Mouse (Mus musculus): Measurements from ENCODE around the gene Nisch.

The Nisch gene

GRCm38 (mm10) chr14:31216846-31217245 is at the start of gene Nisch:
Nisch (minus strand) TSS chr14:31216946.
- DNase-seq (ENCODE audit: low spot score in 2 of 2), result no peak

DNA sequence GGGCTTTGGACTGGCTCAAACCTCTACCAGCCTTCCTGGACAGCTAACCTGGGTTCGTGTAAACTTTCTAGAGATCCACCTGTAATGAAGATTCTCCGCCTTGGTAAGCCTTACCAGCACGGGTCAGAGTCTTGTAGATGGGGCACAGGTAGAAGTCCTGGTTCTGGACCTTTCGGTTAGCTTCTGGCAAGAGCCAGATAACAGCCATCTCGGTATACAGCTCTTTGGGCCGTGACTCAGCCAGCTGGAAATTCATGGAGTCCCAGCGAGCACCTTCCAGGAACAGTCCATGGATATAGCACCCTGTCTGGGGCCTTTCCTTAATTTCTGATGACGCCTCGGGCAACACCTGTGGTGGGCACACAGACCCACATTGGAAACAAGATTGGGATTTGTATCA is 44.2 kb upstream of the Nisch start:
- no peak for DNase-seq (ENCODE audit: low spot score in 2 of 2)

DNA sequence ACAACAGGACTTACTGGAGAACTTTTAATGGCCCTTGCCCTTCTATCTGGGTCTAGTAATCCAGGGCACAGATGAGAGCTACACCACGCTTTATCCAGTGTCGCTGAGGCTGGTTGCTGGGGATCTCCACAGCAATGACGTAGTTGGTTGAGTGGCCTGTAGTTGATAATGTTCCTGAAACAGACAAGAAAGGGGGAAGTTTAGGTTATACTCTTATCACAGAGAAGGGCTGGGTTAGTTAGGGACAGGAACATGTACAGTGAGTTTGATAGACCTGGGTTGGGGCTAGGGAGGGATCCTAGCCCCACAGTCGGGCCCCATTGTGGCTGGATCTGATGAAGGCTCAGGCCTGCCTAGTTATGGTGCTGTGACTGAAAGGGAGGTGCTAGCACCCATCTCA is 43.6 kb upstream of the Nisch start:
- DNase-seq (ENCODE audit: low spot score in 2 of 2), result no peak

DNA sequence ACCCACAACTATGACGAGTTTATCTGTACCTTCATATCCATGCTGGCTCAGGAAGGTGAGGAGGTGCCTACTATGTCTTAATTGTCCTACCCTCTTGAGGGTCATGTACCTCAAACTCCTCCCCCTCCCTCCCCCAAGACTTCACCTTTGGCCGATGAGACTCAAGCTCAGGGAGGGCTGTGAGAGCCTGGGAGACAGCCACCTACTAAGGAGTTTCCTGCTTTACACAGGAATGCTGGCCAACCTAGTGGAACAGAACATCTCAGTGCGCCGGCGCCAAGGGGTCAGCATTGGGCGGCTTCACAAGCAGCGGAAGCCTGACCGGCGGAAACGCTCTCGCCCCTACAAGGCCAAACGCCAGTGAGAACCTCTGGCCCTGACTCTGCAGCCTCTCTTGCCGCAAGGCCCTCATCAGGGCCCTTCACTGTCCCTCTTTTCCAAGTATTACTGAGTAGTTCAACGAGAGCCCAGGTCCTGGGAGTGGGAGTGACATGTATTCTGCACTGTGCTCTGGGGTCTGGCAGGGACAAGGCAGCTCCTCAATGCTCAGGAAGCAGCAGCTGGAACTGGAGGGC is 41.8 kb upstream of the Nisch start:
- no peak for DNase-seq (ENCODE audit: low spot score in 2 of 2)

DNA sequence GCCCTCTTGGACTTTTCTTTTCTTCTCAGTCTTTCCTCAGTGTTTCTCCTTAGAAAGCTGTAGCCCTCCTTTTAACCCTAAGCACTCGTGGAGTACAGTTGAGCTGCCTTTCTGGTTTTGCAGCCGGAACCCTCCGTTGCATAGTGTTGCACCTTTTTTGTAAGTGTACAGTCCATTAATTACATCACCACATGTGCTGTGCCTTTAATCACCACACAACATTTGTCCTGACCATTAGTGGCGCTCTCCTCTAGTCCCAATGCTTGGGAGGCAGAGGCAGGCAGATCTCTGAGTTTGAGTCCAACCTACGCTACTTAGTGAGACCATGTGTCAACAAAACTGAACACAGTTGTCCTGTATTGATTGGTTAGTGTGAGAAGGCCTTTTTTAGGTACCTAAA is 35.3 kb upstream of the Nisch start:
- no peak for DNase-seq (ENCODE audit: low spot score in 2 of 2)

GRCm38 (mm10) chr14:31251626-31252025 is 34.9 kb upstream of the Nisch start:
- no peak for DNase-seq (ENCODE audit: low spot score in 2 of 2)

DNA sequence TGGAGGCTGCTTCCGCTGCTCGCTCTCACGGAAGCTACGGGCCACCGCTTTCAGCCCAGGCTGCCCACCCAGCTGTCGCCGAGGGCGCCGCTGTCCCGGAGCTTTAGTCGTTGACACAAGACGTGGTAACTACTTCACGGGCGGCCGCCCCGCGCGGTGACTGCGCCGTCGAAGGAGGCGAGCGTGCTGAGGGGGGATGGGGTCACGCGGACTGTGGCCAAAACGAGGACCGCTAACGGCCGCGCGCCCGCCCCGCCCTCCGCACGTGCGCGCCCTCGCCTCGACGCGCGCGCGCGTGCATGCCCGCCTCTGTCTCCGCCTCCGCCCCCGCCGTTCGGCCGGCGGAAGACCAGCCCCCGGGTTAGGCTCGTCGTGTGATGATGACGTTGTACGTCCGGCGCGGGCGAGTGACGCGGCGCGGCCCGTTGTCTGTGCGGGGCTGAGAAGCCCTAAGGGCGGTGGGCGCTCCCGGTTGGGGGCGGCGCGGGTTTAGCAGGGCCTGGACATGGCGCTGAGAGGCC is 34.4 kb upstream of the Nisch start, which contains the start of the genes Phf7 and Bap1:
Gene Phf7 (minus strand): TSS at position 234 of the 521 bp plus-strand sequence.
Gene Bap1 (plus strand): TSS at position 367 of the 521 bp plus-strand sequence.
- peak; percentile 92 to 96 for DNase-seq (ENCODE audit: low spot score in 2 of 2)

- DNase-seq (ENCODE audit: low spot score in 2 of 2), result no peak
Measured at GRCm38 (mm10) chr14:31250222-31251083, 33.7 kb upstream of the Nisch start.

- DNase-seq (ENCODE audit: low spot score in 2 of 2), result no peak
Measured at GRCm38 (mm10) chr14:31248396-31248795, 31.6 kb upstream of the Nisch start.

- DNase-seq (ENCODE audit: low spot score in 2 of 2), result no peak
Measured at GRCm38 (mm10) chr14:31245946-31246345, 29.2 kb upstream of the Nisch start.

- no peak for DNase-seq (ENCODE audit: low spot score in 2 of 2)
Measured at GRCm38 (mm10) chr14:31244777-31245176, 28.0 kb upstream of the Nisch start.

DNA sequence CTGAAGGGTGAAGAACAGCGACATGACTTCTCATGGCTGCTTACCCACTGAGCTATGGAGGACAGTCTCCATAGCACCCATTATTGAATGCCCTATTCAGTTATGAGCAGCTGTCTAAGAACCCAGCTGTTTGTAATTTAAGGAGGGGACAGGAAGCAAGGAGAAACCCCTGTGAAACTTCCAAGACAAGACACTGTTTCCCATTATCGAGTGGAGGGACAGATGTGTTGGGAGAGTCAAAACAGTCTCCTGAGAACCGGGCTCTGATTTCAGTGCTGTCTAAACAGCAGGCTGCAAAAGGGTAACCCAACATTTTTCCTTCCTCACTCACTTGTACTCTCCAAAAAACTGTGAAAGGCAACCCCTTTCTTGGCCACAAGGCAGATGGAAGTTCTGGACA is 23.8 kb upstream of the Nisch start:
- no peak for DNase-seq (ENCODE audit: low spot score in 2 of 2)

DNA sequence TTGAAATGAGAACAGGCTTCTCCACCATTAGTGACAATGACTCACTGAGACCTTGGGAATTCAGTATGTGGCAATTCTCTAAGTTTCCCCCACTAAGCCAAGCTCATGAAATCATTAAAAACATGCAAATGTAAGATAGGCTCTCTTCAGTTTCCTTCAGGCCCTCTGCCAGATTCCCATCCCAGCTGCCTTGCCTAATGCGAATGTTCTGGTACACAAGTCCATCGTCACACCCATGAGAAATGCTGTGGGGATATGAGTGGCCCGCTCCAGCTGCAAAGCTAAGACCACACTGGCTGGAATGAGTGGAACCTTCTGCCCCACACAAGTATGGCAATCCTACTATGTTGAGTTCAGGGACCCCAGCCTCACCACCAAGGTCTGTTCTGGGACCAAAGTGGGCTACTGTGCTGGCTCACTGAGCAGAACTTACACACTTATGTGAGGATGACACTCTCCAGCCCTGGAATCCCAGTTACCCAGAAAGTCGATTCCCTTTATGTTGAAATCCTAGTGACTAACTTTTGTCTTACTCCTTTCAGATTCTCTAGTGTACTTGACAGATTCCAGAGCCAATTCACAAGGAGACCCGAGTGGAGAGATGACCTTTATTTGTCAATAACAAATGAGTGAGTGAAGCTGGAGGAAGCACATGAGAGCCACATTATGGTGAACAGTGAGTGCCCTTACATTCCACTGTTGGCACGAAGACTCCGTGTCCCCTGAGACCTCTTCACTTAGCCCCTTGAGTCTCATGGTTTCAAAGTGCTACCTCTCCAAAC is 20.5 kb upstream of the Nisch start:
- no peak for DNase-seq (ENCODE audit: low spot score in 2 of 2)

- peak; percentile 43 to 67 for DNase-seq (ENCODE audit: low spot score in 2 of 2)
Measured at GRCm38 (mm10) chr14:31233996-31234591, 17.3 kb upstream of the Nisch start.

- no peak for DNase-seq (ENCODE audit: low spot score in 2 of 2)
Measured at GRCm38 (mm10) chr14:31233070-31233995, 16.6 kb upstream of the Nisch start.

- no peak for DNase-seq (ENCODE audit: low spot score in 2 of 2)
Measured at GRCm38 (mm10) chr14:31232404-31233069, 15.8 kb upstream of the Nisch start.

DNA sequence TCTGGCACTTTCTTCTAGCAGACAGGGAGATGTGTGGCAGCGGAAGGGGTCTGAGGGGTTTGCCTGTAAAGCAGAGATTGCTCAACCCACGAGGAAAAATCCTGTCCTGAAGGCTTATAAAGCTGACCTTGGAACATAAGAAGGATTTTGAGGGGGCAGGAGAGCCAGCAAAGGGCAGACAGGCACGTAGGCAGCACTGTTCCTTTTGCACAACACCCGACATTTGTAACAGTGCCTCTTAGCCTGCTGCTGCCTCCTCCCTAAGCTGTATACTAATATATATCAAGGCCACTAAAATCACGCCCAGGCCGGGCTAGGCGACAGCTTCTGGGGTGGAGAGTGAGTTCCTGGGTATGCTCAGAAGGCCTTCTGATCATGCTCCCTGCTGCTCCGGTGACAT is 13.7 kb upstream of the Nisch start:
- DNase-seq (ENCODE audit: low spot score in 2 of 2), result no peak

DNA sequence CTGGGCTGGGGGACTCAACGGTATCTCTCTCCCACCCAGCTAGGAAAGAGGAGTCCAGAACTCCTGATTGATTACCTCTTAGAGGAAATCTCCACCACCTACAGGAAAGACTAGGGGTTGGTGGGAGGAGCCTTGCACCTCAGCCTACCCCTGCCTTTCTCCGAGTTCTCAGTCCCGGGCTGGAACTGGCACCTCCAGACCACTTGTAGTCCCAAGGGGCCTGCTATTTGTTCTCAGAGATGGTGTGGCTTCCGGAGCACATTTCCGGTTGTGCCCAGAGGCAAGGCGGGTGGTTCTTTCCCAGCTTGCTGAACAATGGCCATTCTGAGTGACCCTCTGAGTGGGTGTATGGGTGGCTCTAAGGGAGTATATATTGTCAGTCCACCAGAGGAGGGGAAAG is 11.5 kb upstream of the Nisch start:
- DNase-seq (ENCODE audit: low spot score in 2 of 2), result peak; percentile 72 to 78

DNA sequence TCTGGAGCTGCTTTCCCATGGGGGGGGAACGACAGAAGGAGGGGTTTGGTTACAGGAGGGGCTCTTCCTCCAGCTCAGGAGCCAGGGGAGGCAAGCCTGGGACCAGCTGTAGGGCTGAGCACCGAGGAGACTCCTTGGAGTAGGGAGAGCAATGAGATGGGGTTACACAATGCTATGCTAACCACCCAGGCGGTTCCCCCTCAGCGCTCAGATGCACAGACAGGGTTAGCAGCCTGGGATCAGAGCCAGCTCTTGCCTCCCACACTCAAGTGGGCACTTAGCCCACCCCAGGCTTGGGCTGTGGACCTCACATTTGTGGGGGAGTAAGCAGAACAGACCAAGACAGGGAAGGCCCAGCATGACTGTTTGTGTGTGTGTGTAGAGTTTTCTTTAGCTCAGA is 10.2 kb upstream of the Nisch start:
- no peak for DNase-seq (ENCODE audit: low spot score in 2 of 2)

DNA sequence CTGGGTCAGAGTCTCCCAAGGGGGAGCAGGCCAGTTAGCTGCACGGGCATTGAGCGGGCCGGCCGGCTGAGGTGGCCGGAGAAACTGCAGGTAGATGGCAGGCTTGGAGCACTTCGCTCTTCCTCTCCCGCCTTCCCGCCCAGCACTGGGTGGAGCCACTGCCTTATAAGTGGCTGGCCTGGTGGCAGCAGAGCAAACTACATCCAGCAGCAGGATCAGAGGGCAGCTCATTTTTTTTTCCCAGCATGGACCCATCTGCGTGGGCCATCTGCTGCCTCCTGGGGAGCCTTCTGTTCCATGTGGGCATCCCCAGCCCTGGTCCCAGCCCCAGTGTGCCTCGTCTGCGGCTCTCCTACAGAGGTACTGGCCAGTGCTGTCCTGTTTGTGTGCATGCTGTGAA is 920 bp upstream of the Nisch start, which contains the start of gene Sema3g:
Gene Sema3g (plus strand): TSS at position 195 of the 400 bp plus-strand sequence.
- peak in 1 of 2 experiments; percentile 49 for DNase-seq (ENCODE audit: low spot score in 2 of 2)

Measured in natural killer cell, adult 2 months (primary cell).